Mouse (Mus musculus) stomach, postnatal 0 days (tissue): ENCODE data around the gene Thbs1.

ENCODE experiments used
- CTCF ChIP-seq: IDR thresholded peaks from 2 replicates; pipeline ENCODE4 v1.5.1; 2016; ENCODE audit warnings: antibody characterized with exemption, low read depth, mild to moderate bottlenecking, moderate library complexity
- EP300 ChIP-seq: optimal IDR thresholded peaks from 2 replicates; pipeline ENCODE3; 2016; ENCODE audit warnings: antibody characterized with exemption

DNA sequence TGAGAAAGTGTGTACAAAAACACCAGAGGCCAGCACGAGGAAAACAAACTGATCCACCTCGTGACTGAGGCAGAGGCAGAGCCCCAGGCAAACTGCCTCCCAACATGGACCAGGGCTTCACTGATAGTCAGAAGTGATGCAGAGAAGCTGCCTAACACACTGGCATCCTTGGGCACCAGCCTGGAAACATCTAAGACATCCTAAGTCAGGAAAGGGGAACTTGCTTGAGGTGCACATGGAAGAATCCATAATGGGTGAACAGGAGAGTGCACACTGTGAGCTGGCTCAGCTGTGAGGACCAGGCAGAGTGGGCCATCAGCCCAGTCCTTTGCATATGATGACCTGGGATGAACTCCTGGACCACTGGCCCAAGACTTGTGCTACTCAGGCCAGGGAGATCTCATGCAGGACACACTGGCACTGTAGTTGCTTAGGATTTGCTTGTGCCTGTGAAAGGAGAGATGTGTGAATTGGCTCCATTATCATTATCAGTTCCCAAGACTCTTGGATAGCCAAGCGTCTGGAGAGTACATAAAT is 5.1 kb downstream of the Thbs1 start:
- no peak for TF ChIP-seq CTCF
- TF ChIP-seq EP300, result no peak
